Mouse (Mus musculus): ENCODE measurements around the gene Mast4.

GRCm38 (mm10) chr13:102880381-102881076 lies 453.8 kb downstream of the Mast4 start:
- TF ChIP-seq TAL1 (IDR thresholded peaks at IDR 0.05; ENCODE audit: low read length) (no peak), GATA1 (IDR thresholded peaks at IDR 0.05; ENCODE audit: low read length) (no peak)

Data from erythroblast, embryonic 14.5 days (primary cell).